Mouse (Mus musculus): Measurements from ENCODE around the gene 4930539E08Rik. TPM values are rescaled to one million over a fixed set of nuclear protein-coding genes. Genes with fewer than 3 reads are reported as not detected.

4930539E08Rik gene
- polyA plus RNA-seq, 1 experiment from 2014 or later: 0.25 TPM

- Histone ChIP-seq H3K36me3 (no peaks in the 10 kb centered on the region), H3K4me1 (replicated peaks) (peaks cover 4% of the 10 kb centered on the region), H3K27ac (replicated peaks) (no peak overlapping the region), H3K4me2 (peak overlapping the region; percentile 34), H3K9me3 (no peaks in the 10 kb centered on the region), H3K4me3 (no peak overlapping the region), H3K27me3 (peaks cover 8% of the 10 kb centered on the region), H3K9ac (no peak overlapping the region)
- no peak for ATAC-seq (ENCODE audit: low read depth)
- 62% methylated on average over 8 of the region's 8 CpGs for WGBS
These were observed 32.3 kb downstream of the 4930539E08Rik start for GRCm38 (mm10) chr17:28882810-28883209.

- Histone ChIP-seq H3K27ac (replicated peaks) (no peak overlapping the region), H3K27me3 (peaks cover 8% of the 10 kb centered on the region), H3K36me3 (no peaks in the 10 kb centered on the region), H3K4me1 (replicated peaks) (peaks cover 4% of the 10 kb centered on the region), H3K9ac (no peak overlapping the region), H3K4me3 (no peak overlapping the region), H3K4me2 (peak overlapping the region; percentile 34), H3K9me3 (no peaks in the 10 kb centered on the region)
- ATAC-seq (ENCODE audit: low read depth): 0 out of 2 replicates have a peak, but pooled peaks have one; percentile 52
- WGBS: 5% methylated on average over 12 of the region's 12 CpGs
These were observed 32.8 kb downstream of the 4930539E08Rik start for GRCm38 (mm10) chr17:28882316-28882715.

GRCm38 (mm10) chr17:28879931-28880391 is 35.2 kb downstream of the 4930539E08Rik start:
- Histone ChIP-seq H3K27me3 (peaks cover 8% of the 10 kb centered on the region), H3K4me3 (no peak overlapping the region), H3K4me2 (peak overlapping the region; percentile 35), H3K9ac (peak overlapping the region; percentile 35; the same call in 1 of the 2 replicates), H3K27ac (replicated peaks) (no peak overlapping the region), H3K4me1 (replicated peaks) (peaks cover 14% of the 10 kb centered on the region), H3K36me3 (no peaks in the 10 kb centered on the region), H3K9me3 (no peaks in the 10 kb centered on the region)
- WGBS: 5% methylated on average over 18 of the region's 18 CpGs
- ATAC-seq (ENCODE audit: low read depth): peak; percentile 28; the same call in 1 of the 2 replicates

GRCm38 (mm10) chr17:28876821-28877220 is 38.3 kb downstream of the 4930539E08Rik start:
- Histone ChIP-seq H3K27ac (replicated peaks) (no peak overlapping the region), H3K4me1 (replicated peaks) (peaks cover 14% of the 10 kb centered on the region), H3K9me3 (no peaks in the 10 kb centered on the region), H3K4me3 (no peak overlapping the region), H3K9ac (no peak overlapping the region), H3K4me2 (no peak overlapping the region), H3K36me3 (no peaks in the 10 kb centered on the region), H3K27me3 (peaks cover 8% of the 10 kb centered on the region)
- ATAC-seq (ENCODE audit: low read depth): no peak
- 15% methylated on average over 19 of the region's 19 CpGs for WGBS

GRCm38 (mm10) chr17:28876331-28876730 is 38.8 kb downstream of the 4930539E08Rik start:
- 60% methylated on average over 5 of the region's 5 CpGs for WGBS
- H3K4me2 ChIP-seq: no peak overlapping the region

GRCm38 (mm10) chr17:28875316-28875715 is 39.8 kb downstream of the 4930539E08Rik start:
- 53% methylated on average over 8 of the region's 8 CpGs for WGBS
- no peak overlapping the region for H3K4me2 ChIP-seq
- no peaks in the 10 kb centered on the region for H3K36me3 ChIP-seq
- no peak for ATAC-seq (ENCODE audit: low read depth)
- no peak overlapping the region for H3K9ac ChIP-seq
- H3K9me3 ChIP-seq: no peaks in the 10 kb centered on the region
- H3K27me3 ChIP-seq: peaks cover 3% of the 10 kb centered on the region
- H3K27ac ChIP-seq (replicated peaks): no peak overlapping the region
- peaks cover 18% of the 10 kb centered on the region for H3K4me1 ChIP-seq (replicated peaks)
- H3K4me3 ChIP-seq: no peak overlapping the region

More at GRCm38 (mm10) chr17:28876331-28876730, 38.8 kb downstream of the 4930539E08Rik start:
- H3K27me3 ChIP-seq: peaks cover 8% of the 10 kb centered on the region
- H3K27ac ChIP-seq (replicated peaks): no peak overlapping the region
- no peaks in the 10 kb centered on the region for H3K9me3 ChIP-seq
- no peak overlapping the region for H3K4me3 ChIP-seq
- H3K4me1 ChIP-seq (replicated peaks): peaks cover 14% of the 10 kb centered on the region
- H3K36me3 ChIP-seq: no peaks in the 10 kb centered on the region
- no peak overlapping the region for H3K9ac ChIP-seq
- ATAC-seq (ENCODE audit: low read depth): no peak

DNA sequence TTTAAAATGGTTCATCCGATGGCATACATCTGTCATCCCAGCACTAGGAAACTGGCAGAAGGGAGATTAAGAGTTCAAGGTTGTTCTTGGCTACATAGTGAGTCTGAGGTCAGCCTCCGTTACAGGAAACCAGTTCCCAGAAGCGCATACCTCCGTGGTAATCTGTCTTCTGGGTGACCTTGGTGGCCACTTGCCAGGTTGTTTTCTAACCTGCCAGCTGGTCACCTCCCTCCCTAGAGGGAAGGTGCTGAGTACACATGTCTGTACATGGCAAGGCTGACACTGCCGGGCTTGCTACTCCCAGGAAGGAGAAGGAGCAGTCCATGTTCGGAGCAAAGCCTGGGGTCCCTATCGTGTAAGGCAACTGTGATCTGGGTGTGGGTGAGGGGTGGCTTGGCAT is 40.3 kb downstream of the 4930539E08Rik start:
- Histone ChIP-seq H3K36me3 (no peaks in the 10 kb centered on the region), H3K9me3 (no peaks in the 10 kb centered on the region), H3K4me3 (no peak overlapping the region), H3K4me1 (replicated peaks) (peaks cover 19% of the 10 kb centered on the region), H3K4me2 (no peak overlapping the region), H3K9ac (no peak overlapping the region), H3K27ac (replicated peaks) (no peak overlapping the region), H3K27me3 (no peaks in the 10 kb centered on the region)
- 81% methylated on average over 7 of the region's 7 CpGs for WGBS
- no peak for ATAC-seq (ENCODE audit: low read depth)

DNA sequence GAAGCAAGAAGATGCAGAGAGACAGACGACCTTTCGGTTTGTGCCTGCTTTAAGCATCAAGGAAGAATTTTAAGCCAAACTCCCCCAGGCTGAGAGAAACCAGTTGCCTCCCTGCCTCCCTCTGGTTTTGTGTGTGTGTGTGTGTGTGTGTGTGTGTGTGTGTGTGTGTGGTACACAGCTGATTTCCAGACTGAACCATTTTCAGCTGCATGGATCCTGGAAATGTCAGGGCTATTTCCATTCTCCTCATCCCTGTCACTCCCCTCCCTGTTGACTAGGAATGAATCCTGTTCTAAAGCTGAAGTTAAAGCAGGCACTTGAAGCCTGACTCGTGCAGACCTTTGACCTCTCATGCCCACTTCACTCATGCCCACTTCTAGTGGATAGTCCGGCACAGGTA is 40.9 kb downstream of the 4930539E08Rik start:
- no peak for ATAC-seq (ENCODE audit: low read depth)
- no peak overlapping the region for H3K4me2 ChIP-seq
- H3K9me3 ChIP-seq: no peaks in the 10 kb centered on the region
- no peaks in the 10 kb centered on the region for H3K27me3 ChIP-seq
- H3K27ac ChIP-seq (replicated peaks): no peak overlapping the region
- no peaks in the 10 kb centered on the region for H3K36me3 ChIP-seq
- H3K4me1 ChIP-seq (replicated peaks): peaks cover 25% of the 10 kb centered on the region
- H3K9ac ChIP-seq: no peak overlapping the region
- no peak overlapping the region for H3K4me3 ChIP-seq
- WGBS: 81% methylated on average over 4 of the region's 4 CpGs

DNA sequence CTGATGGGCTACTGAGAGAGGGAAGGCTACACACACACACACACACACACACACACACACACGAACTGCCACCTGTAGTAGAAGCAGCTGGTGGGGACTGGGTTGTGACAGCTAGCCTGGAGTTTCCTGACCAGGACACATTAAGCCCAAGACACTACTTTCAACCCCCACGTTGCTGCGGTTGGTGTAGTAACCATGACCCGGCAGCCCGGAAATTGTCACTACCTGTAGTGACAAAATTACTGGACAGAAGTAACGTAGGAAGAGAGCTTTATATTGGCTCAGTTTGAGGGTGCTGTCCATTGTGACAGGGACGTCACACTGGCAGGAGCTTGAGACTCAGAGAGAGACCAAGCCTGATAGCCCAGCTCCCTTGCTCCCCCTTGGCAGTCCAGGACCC is 42.8 kb downstream of the 4930539E08Rik start:
- Histone ChIP-seq H3K4me1 (replicated peaks) (peaks cover 30% of the 10 kb centered on the region), H3K4me3 (no peak overlapping the region), H3K27ac (replicated peaks) (no peak overlapping the region), H3K36me3 (no peaks in the 10 kb centered on the region), H3K9ac (no peak overlapping the region), H3K4me2 (no peak overlapping the region), H3K27me3 (no peaks in the 10 kb centered on the region), H3K9me3 (no peaks in the 10 kb centered on the region)
- ATAC-seq (ENCODE audit: low read depth): no peak
- WGBS: 82% methylated on average over 7 of the region's 7 CpGs

- Histone ChIP-seq H3K4me2 (no peak overlapping the region), H3K9ac (no peak overlapping the region), H3K27ac (replicated peaks) (no peak overlapping the region), H3K36me3 (no peaks in the 10 kb centered on the region), H3K4me1 (replicated peaks) (peaks cover 28% of the 10 kb centered on the region), H3K4me3 (no peak overlapping the region), H3K27me3 (no peaks in the 10 kb centered on the region), H3K9me3 (no peaks in the 10 kb centered on the region)
- ATAC-seq (ENCODE audit: low read depth): no peak
- WGBS: 74% methylated on average over 11 of the region's 11 CpGs
These were observed 43.3 kb downstream of the 4930539E08Rik start for GRCm38 (mm10) chr17:28871831-28872230.

- Histone ChIP-seq H3K36me3 (no peaks in the 10 kb centered on the region), H3K9ac (no peak overlapping the region), H3K4me1 (replicated peaks) (peaks cover 24% of the 10 kb centered on the region), H3K4me2 (no peak overlapping the region), H3K4me3 (no peak overlapping the region), H3K9me3 (no peaks in the 10 kb centered on the region), H3K27me3 (no peaks in the 10 kb centered on the region), H3K27ac (replicated peaks) (peak overlapping the region; percentile 91)
- 66% methylated on average over 5 of the region's 5 CpGs for WGBS
- ATAC-seq (ENCODE audit: low read depth): 0 out of 2 replicates have a peak, but pooled peaks have one; percentile 6
These were observed 44.7 kb downstream of the 4930539E08Rik start for GRCm38 (mm10) chr17:28870435-28870834.

GRCm38 (mm10) chr17:28869412-28870110 is 45.6 kb downstream of the 4930539E08Rik start:
- 47% methylated on average over 9 of the region's 9 CpGs for WGBS
- peaks cover 20% of the 10 kb centered on the region for H3K4me1 ChIP-seq (replicated peaks)
- H3K9ac ChIP-seq: no peak overlapping the region
- H3K36me3 ChIP-seq: no peaks in the 10 kb centered on the region
- H3K27ac ChIP-seq (replicated peaks): peak overlapping the region; percentile 91
- ATAC-seq (ENCODE audit: low read depth): peak; percentile 95
- H3K9me3 ChIP-seq: no peaks in the 10 kb centered on the region
- H3K4me2 ChIP-seq: no peak overlapping the region
- H3K4me3 ChIP-seq: no peak overlapping the region
- no peaks in the 10 kb centered on the region for H3K27me3 ChIP-seq

- 88% methylated on average over 4 of the region's 4 CpGs for WGBS
- no peak for ATAC-seq (ENCODE audit: low read depth)
- Histone ChIP-seq H3K4me2 (no peak overlapping the region), H3K4me1 (replicated peaks) (peaks cover 20% of the 10 kb centered on the region), H3K4me3 (no peak overlapping the region), H3K27ac (replicated peaks) (no peak overlapping the region), H3K9me3 (no peaks in the 10 kb centered on the region), H3K27me3 (no peaks in the 10 kb centered on the region), H3K9ac (no peak overlapping the region), H3K36me3 (no peaks in the 10 kb centered on the region)
These were observed 47.7 kb downstream of the 4930539E08Rik start for GRCm38 (mm10) chr17:28867381-28867780.
